Mouse (Mus musculus) brain, embryonic 14.5 days (tissue): Measurements from ENCODE around the gene Lrrc20.

Experiments used
- CTCF ChIP-seq: fragments of 200-500 bp; IDR thresholded peaks from 2 replicates; pipeline ENCODE4 v1.5.1; 2012; ENCODE audit warnings: inconsistent platforms, mild to moderate bottlenecking, moderate library complexity, borderline replicate concordance; ENCODE audit not compliant: insufficient read depth, insufficient read length; ENCODE audit errors: extremely low read depth
- POLR2A ChIP-seq: fragments of 200-500 bp; IDR thresholded peaks from 2 replicates; pipeline ENCODE4 v1.6.1; 2012; ENCODE audit warnings: mild to moderate bottlenecking, inconsistent platforms, borderline replicate concordance; ENCODE audit not compliant: poor library complexity, insufficient read depth, insufficient read length, severe bottlenecking; ENCODE audit errors: extremely low read depth

GRCm38 (mm10) chr10:61484801-61485200 lies 9.2 kb downstream of the Lrrc20 start:
- no peak for TF ChIP-seq CTCF
- TF ChIP-seq POLR2A = no peak
